Mouse (Mus musculus) CH12.LX (cell line): ENCODE data around the gene Vav1. TPM values are rescaled to one million over a fixed set of nuclear protein-coding genes. Genes with fewer than 3 reads are reported as not detected.
A peak's percentile ranks its signal among the peaks of the same experiment; 100 is the strongest.

ENCODE experiments used
- DNase-seq: peaks from one replicate; pipeline ENCODE4 v3.0.0-alpha.2; 2013; ENCODE audit errors: extremely low read depth
- H3K27ac ChIP-seq: 2 replicates; pipeline ENCODE4 v1.5.1; 2012; ENCODE audit warnings: low read depth, mild to moderate bottlenecking, control low read depth, moderate library complexity; ENCODE audit not compliant: insufficient read depth
- H3K27me3 ChIP-seq: replicated peaks from 2 replicates; pipeline ENCODE3; 2012; ENCODE audit warnings: inconsistent platforms
- H3K36me3 ChIP-seq, 2 experiments: replicated peaks in 1 of 2; 2 replicates each; pipeline versions ENCODE3 to v1.6.1; 2012; ENCODE audit warnings: inconsistent platforms in 1 of 2, low read length in 1 of 2, mild to moderate bottlenecking in 1 of 2, mixed read lengths in 1 of 2, moderate library complexity in 1 of 2; ENCODE audit not compliant: control insufficient read depth in 1 of 2, insufficient read depth in 1 of 2
- H3K4me1 ChIP-seq, 2 experiments: 2 replicates each; pipeline ENCODE4 v1.6.1; 2012; ENCODE audit warnings: inconsistent platforms in 1 of 2, moderate library complexity in 1 of 2; ENCODE audit not compliant: insufficient read depth in 2 of 2, control insufficient read depth in 1 of 2
- H3K4me2 ChIP-seq: 2 replicates; pipeline ENCODE4 v1.6.1; 2012; ENCODE audit warnings: low read depth, mild to moderate bottlenecking, control low read depth; ENCODE audit not compliant: poor library complexity, insufficient read depth, severe bottlenecking
- H3K4me3 ChIP-seq, 3 experiments: fragments of 150-350 bp in 1 of 3; sonication (generic) in 1 of 3; replicated peaks in 1 of 3; 2 replicates each; pipeline versions ENCODE3 to v1.5.1; 2011 to 2012; ENCODE audit warnings: low read depth in 2 of 3, low read length in 2 of 3, mild to moderate bottlenecking in 2 of 3, moderate library complexity in 2 of 3, control low read depth in 1 of 3, improper control_type of control experiment in 1 of 3, inconsistent platforms in 1 of 3, mixed read lengths in 1 of 3; ENCODE audit not compliant: poor library complexity in 1 of 3
- H3K79me2 ChIP-seq: replicated peaks from 2 replicates; pipeline ENCODE4 v1.6.1; 2012; ENCODE audit warnings: mild to moderate bottlenecking, moderate library complexity; ENCODE audit not compliant: control insufficient read depth, poor library complexity, insufficient read depth, severe bottlenecking; ENCODE audit errors: extremely low read depth
- H3K9ac ChIP-seq: 2 replicates; pipeline ENCODE4 v1.6.1; 2012; ENCODE audit warnings: low read depth, mild to moderate bottlenecking, control low read depth, moderate library complexity; ENCODE audit not compliant: insufficient read depth
- H3K9me3 ChIP-seq: replicated peaks from 2 replicates; pipeline ENCODE3; 2012; ENCODE audit warnings: low read length, inconsistent platforms, mixed read lengths
- CHD1 ChIP-seq: IDR thresholded peaks from 2 replicates; pipeline ENCODE4 v1.6.1; 2012; ENCODE audit warnings: low read depth, low read length, improper control_type of control experiment, inconsistent platforms
- CHD2 ChIP-seq: IDR thresholded peaks from 2 replicates; pipeline ENCODE4 v1.6.1; 2011; ENCODE audit warnings: low read length, improper control_type of control experiment
- CTCF ChIP-seq, 2 experiments: IDR thresholded peaks in 1 of 2; conservative IDR thresholded peaks in 1 of 2; 2 replicates each; pipeline ENCODE4 v1.5.1; 2011 to 2012; ENCODE audit warnings: low read depth in 2 of 2, low read length in 2 of 2, improper control_type of control experiment in 1 of 2, inconsistent platforms in 1 of 2, mild to moderate bottlenecking in 1 of 2, moderate library complexity in 1 of 2
- E2F4 ChIP-seq: IDR thresholded peaks from 2 replicates; pipeline ENCODE4 v1.6.1; 2011; ENCODE audit warnings: low read depth, low read length, improper control_type of control experiment; ENCODE audit not compliant: insufficient replicate concordance
- GABPA ChIP-seq: IDR thresholded peaks from 2 replicates; pipeline ENCODE4 v1.6.1; 2012; ENCODE audit warnings: low read depth, low read length, improper control_type of control experiment, inconsistent platforms; ENCODE audit not compliant: insufficient replicate concordance
- HCFC1 ChIP-seq: IDR thresholded peaks from 2 replicates; pipeline ENCODE4 v1.6.1; 2012; ENCODE audit warnings: low read depth, mild to moderate bottlenecking, inconsistent platforms, low read length, improper control_type of control experiment
- IRF4 ChIP-seq: IDR thresholded peaks from 2 replicates; pipeline ENCODE4 v1.6.1; 2014; ENCODE audit warnings: low read depth, mild to moderate bottlenecking, inconsistent platforms, low read length, improper control_type of control experiment
- KAT2A ChIP-seq: IDR thresholded peaks from 2 replicates; pipeline ENCODE4 v1.6.1; 2012; ENCODE audit warnings: low read length, improper control_type of control experiment, inconsistent platforms; ENCODE audit not compliant: insufficient replicate concordance
- MAFK ChIP-seq: IDR thresholded peaks from 2 replicates; pipeline ENCODE4 v1.6.1; 2011; ENCODE audit warnings: low read length, improper control_type of control experiment; ENCODE audit not compliant: insufficient replicate concordance
- MAX ChIP-seq: IDR thresholded peaks from 2 replicates; pipeline ENCODE4 v1.6.1; 2011; ENCODE audit warnings: low read length, improper control_type of control experiment
- MAZ ChIP-seq: IDR thresholded peaks from 2 replicates; pipeline ENCODE4 v1.6.1; 2012; ENCODE audit warnings: low read depth, mild to moderate bottlenecking, inconsistent platforms, low read length, improper control_type of control experiment, moderate library complexity
- MEF2A ChIP-seq: IDR thresholded peaks from 2 replicates; pipeline ENCODE4 v1.6.1; 2014; ENCODE audit warnings: low read depth, mild to moderate bottlenecking, inconsistent platforms, low read length, improper control_type of control experiment, borderline replicate concordance
- MXI1 ChIP-seq: IDR thresholded peaks from 2 replicates; pipeline ENCODE4 v1.6.1; 2011; ENCODE audit warnings: mild to moderate bottlenecking, low read depth, low read length, improper control_type of control experiment
- MYC ChIP-seq: IDR thresholded peaks from 2 replicates; pipeline ENCODE4 v1.6.1; 2011; ENCODE audit warnings: low read depth, mild to moderate bottlenecking, improper control_type of control experiment, low read length
- NELFE ChIP-seq: IDR thresholded peaks from 2 replicates; pipeline ENCODE4 v1.6.1; 2011; ENCODE audit warnings: low read depth, low read length, improper control_type of control experiment
- NRF1 ChIP-seq: IDR thresholded peaks from 2 replicates; pipeline ENCODE4 v1.6.1; 2014; ENCODE audit warnings: low read depth, mild to moderate bottlenecking, inconsistent platforms, low read length, improper control_type of control experiment, moderate library complexity
- POLR2A ChIP-seq: IDR thresholded peaks from 2 replicates; pipeline ENCODE4 v1.6.1; 2011; ENCODE audit warnings: low read depth, mild to moderate bottlenecking, improper control_type of control experiment, low read length
- RAD21 ChIP-seq: IDR thresholded peaks from 2 replicates; pipeline ENCODE4 v1.6.1; 2011; ENCODE audit warnings: low read depth, mild to moderate bottlenecking, low read length, improper control_type of control experiment, moderate library complexity
- SIN3A ChIP-seq: IDR thresholded peaks from 2 replicates; pipeline ENCODE4 v1.6.1; 2012; ENCODE audit warnings: low read length, improper control_type of control experiment, inconsistent platforms
- SMC3 ChIP-seq: IDR thresholded peaks from 2 replicates; pipeline ENCODE4 v1.6.1; 2011; ENCODE audit warnings: low read depth, low read length, improper control_type of control experiment
- TCF12 ChIP-seq: IDR thresholded peaks from 2 replicates; pipeline ENCODE4 v1.6.1; 2014; ENCODE audit warnings: low read depth, mild to moderate bottlenecking, inconsistent platforms, low read length, improper control_type of control experiment
- USF1 ChIP-seq: IDR thresholded peaks from 2 replicates; pipeline ENCODE4 v1.6.1; 2014; ENCODE audit warnings: low read depth, mild to moderate bottlenecking, inconsistent platforms, low read length, improper control_type of control experiment
- ZC3H11A ChIP-seq: IDR thresholded peaks from 2 replicates; pipeline ENCODE4 v1.6.1; 2012; ENCODE audit warnings: low read depth, mild to moderate bottlenecking, inconsistent platforms, low read length, improper control_type of control experiment
- ZMIZ1 ChIP-seq: IDR thresholded peaks from 2 replicates; pipeline ENCODE4 v1.6.1; 2012; ENCODE audit warnings: low read depth, mild to moderate bottlenecking, inconsistent platforms, low read length, improper control_type of control experiment
- dilution Hi-C: fragments of 300-500 bp; cut with MboI; formaldehyde crosslinking; loops from 2 replicates; pipeline ENCODE4 v1.14.3; 2020; ENCODE audit warnings: low sequenced_read_pairs; ENCODE audit not compliant: extremely low pct_unique_long_range_greater_than_20kb, extremely low pct_ligation_motif_present
- in situ Hi-C: fragments of 300-500 bp; cut with MboI; formaldehyde crosslinking; loops from 3 replicates; pipeline ENCODE4 v1.14.3; 2019; ENCODE audit warnings: low sequenced_read_pairs, low pct_ligation_motif_present, low pct_unique_long_range_greater_than_20kb, mixed read lengths
- polyA plus RNA-seq: library from polyadenylated mRNA; unstranded; fragments of >175 nt; gene quantifications from 2 replicates; pipeline ENCODE4 v1.2.1, GENCODE M21; 2012; ENCODE audit warnings: low read depth; ENCODE audit not compliant: insufficient read length
- total RNA-seq, 2 experiments: library from RNA; depleted of rRNA; stranded (reverse); fragments of 300-350 nt in 1 of 2; fragments of >200 nt in 1 of 2; gene quantifications; 2 replicates each; pipeline ENCODE4 v1.2.3; 2012 to 2014

The Vav1 gene
- total and polyA plus RNA-seq, 3 experiments = 60.3 to 90.9 (median 84.3) TPM

GRCm38 (mm10) chr17:57248771-57249170 lies 30.1 kb upstream of the Vav1 start:
- peak overlapping the region; percentile 98 for H3K4me2 ChIP-seq
- TF ChIP-seq SIN3A (peak; percentile 3; the same call in 1 of the 2 replicates), NRF1 (peak; percentile 17; the same call in 1 of the 2 replicates), MAZ (0 out of 2 replicates have a peak, but pooled peaks have one; percentile 19), USF1 (no peak), MAX (0 out of 2 replicates have a peak, but pooled peaks have one; percentile 34)
- no peak for DNase-seq
- peak overlapping the region; percentile 85 for H3K27ac ChIP-seq
- dilution Hi-C loops = no loop called here
- no peaks in the 10 kb centered on the region for H3K27me3 ChIP-seq
- peaks cover 25 to 49% of the 10 kb centered on the region in 2 experiments for H3K36me3 ChIP-seq
- H3K4me3 ChIP-seq = peak overlapping the region; percentile 77 to 96 (median 87)
- H3K9me3 ChIP-seq = no peaks in the 10 kb centered on the region
- no peaks in the 10 kb centered on the region; the same call in 1 of the 2 replicates for H3K79me2 ChIP-seq
- in situ Hi-C loops = loop anchor here (10.0 kb wide), 1 partner anchor 86 kb away; no protein-coding TSS in a partner anchor
- peak overlapping the region; percentile 36 for H3K9ac ChIP-seq
- H3K4me1 ChIP-seq = peaks cover 16 to 43% of the 10 kb centered on the region in 2 experiments

GRCm38 (mm10) chr17:57249186-57250181 lies 29.4 kb upstream of the Vav1 start, which contains the start of gene Trip10:
Gene Trip10 (plus strand): TSS chr17:57249455.
- Histone ChIP-seq H3K4me1 (peaks cover 16 to 43% of the 10 kb centered on the region in 2 experiments), H3K27ac (peak within 1 kb of the TSS; percentile 85), H3K9me3 (no peaks in the 10 kb centered on the region), H3K9ac (peak within 1 kb of the TSS; percentile 53), H3K4me2 (peak within 1 kb of the TSS; percentile 98), H3K36me3 (peaks cover 25 to 49% of the 10 kb centered on the region in 2 experiments), H3K79me2 (no peaks in the 10 kb centered on the region; the same call in 1 of the 2 replicates), H3K27me3 (no peaks in the 10 kb centered on the region), H3K4me3 (peak within 1 kb of the TSS; percentile 77 to 96 (median 87))
- in situ Hi-C loops (loop anchor here (10.0 kb wide), 1 partner anchor 85 kb away; no protein-coding TSS in a partner anchor), dilution Hi-C loops (no loop called here)
- TF ChIP-seq USF1 (peak; percentile 31; the same call in 1 of the 2 replicates), SMC3 (peak; percentile 48), ZC3H11A (no peak), NELFE (peak; percentile 44; the same call in 1 of the 2 replicates), HCFC1 (0 out of 2 replicates have a peak, but pooled peaks have one; percentile 4), MAX (peak; percentile 50; the same call in 1 of the 2 replicates), RAD21 (peak; percentile 40), MAZ (peak; percentile 73; the same call in 1 of the 2 replicates), MXI1 (peak; percentile 70), POLR2A (peak; percentile 68), SIN3A (peak; percentile 77), ZMIZ1 (no peak), CHD2 (peak; percentile 50), MEF2A (0 out of 2 replicates have a peak, but pooled peaks have one; percentile 36), NRF1 (no peak), CTCF (conservative IDR thresholded peaks at IDR 0.05 in 1 of 2, IDR thresholded peaks at IDR 0.05 in 1 of 2; ENCODE audit: low read depth in 2 of 2, low read length in 2 of 2) (peak in 1 of 2 experiments; percentile 49; a peak in 2 of 4 replicates), IRF4 (no peak), GABPA (no peak), E2F4 (no peak), MYC (peak; percentile 69), CHD1 (no peak), TCF12 (peak; percentile 54; the same call in 1 of the 2 replicates), MAFK (no peak), KAT2A (no peak)
- DNase-seq = peak; percentile 89
